Mouse (Mus musculus) limb, embryonic 11.5 days (tissue): ENCODE data around the gene Brd7. TPM values are rescaled to one million over a fixed set of nuclear protein-coding genes. Genes with fewer than 3 reads are reported as not detected.

Experiments
- ATAC-seq: fragments of 200-750 bp; cut with Nextera tagmentation; 2 replicates; pipeline ENCODE4 v1.8.0; 2017; ENCODE audit warnings: low read depth; ENCODE audit not compliant: insufficient number of reproducible peaks, low FRiP score, low TSS enrichment
- DNase-seq: peaks from one replicate; pipeline ENCODE4 v3.0.0-alpha.2; 2015; ENCODE audit warnings: low spot score
- H3K27ac ChIP-seq: fragments of 300-500 bp; sonication (generic); replicated peaks from 2 replicates; pipeline ENCODE4 v1.5.1; 2014; ENCODE audit warnings: low read depth, mild to moderate bottlenecking, low read length
- H3K27me3 ChIP-seq: fragments of 300-500 bp; sonication (generic); 2 replicates; pipeline ENCODE4 v1.6.1; 2014; ENCODE audit warnings: mild to moderate bottlenecking, low read length, mixed read lengths; ENCODE audit not compliant: control insufficient read depth, insufficient read depth
- H3K36me3 ChIP-seq: fragments of 300-500 bp; sonication (generic); 2 replicates; pipeline ENCODE4 v1.6.1; 2014; ENCODE audit warnings: mild to moderate bottlenecking, low read length, moderate library complexity, mixed read lengths; ENCODE audit not compliant: control insufficient read depth, insufficient read depth
- H3K4me1 ChIP-seq: fragments of 300-500 bp; sonication (generic); 2 replicates; pipeline ENCODE4 v1.6.1; 2014; ENCODE audit warnings: low read length, mixed read lengths; ENCODE audit not compliant: control insufficient read depth, insufficient read depth
- H3K4me2 ChIP-seq: fragments of 300-500 bp; sonication (generic); 2 replicates; pipeline ENCODE4 v1.6.1; 2014; ENCODE audit warnings: low read depth, mild to moderate bottlenecking, moderate library complexity; ENCODE audit not compliant: severe bottlenecking
- H3K4me3 ChIP-seq: fragments of 300-500 bp; sonication (generic); 2 replicates; pipeline ENCODE4 v1.5.1; 2014; ENCODE audit warnings: low read depth, low read length
- H3K9ac ChIP-seq: fragments of 300-500 bp; sonication (generic); 2 replicates; pipeline ENCODE4 v1.6.1; 2014; ENCODE audit warnings: mild to moderate bottlenecking, low read length
- H3K9me3 ChIP-seq: fragments of 300-500 bp; sonication (generic); 2 replicates; pipeline ENCODE4 v1.6.1; 2016; ENCODE audit warnings: low read length; ENCODE audit not compliant: control insufficient read depth
- WGBS: fragments of 180-500 bp; shearing (Covaris S2); extraction: QIAGEN DNeasy Blood & Tissue Kit; methylation state at CpG from one replicate; pipeline ENCODE4 v1.1.7; 2014; 5-methylcytosine and 5-hydroxymethylcytosine counted together
- polyA plus RNA-seq: library from polyadenylated mRNA; unstranded; fragments of >200 nt; fragmentation: Nextera tagmentation; extraction: Ambion mirVana; gene quantifications from 2 replicates; pipeline ENCODE4 v1.2.1, GENCODE M21; 2014

Brd7 gene
- polyA plus RNA-seq, 1 experiment from 2014 or later = 108 TPM

- Histone ChIP-seq H3K27ac (no peak overlapping the region), H3K36me3 (peaks cover 13% of the 10 kb centered on the region), H3K4me3 (peak overlapping the region; percentile 91), H3K9me3 (no peaks in the 10 kb centered on the region), H3K9ac (peak overlapping the region; percentile 96; the same call in 1 of the 2 replicates), H3K4me1 (0 out of 2 replicates have a peak, but pooled peaks cover 4% of the 10 kb centered on the region), H3K4me2 (peak overlapping the region; percentile 86; the same call in 1 of the 2 replicates), H3K27me3 (no peaks in the 10 kb centered on the region)
- no peak for ATAC-seq
- no peak for DNase-seq
- 43% methylated on average over 11 of the region's 11 CpGs for WGBS
Measured at GRCm38 (mm10) chr8:88362446-88363150, 604 bp upstream of the Brd7 start.

- Histone ChIP-seq H3K4me2 (peak overlapping the region; percentile 86), H3K27ac (peak overlapping the region; percentile 90), H3K4me3 (peak overlapping the region; percentile 91), H3K9ac (peak overlapping the region; percentile 96), H3K4me1 (0 out of 2 replicates have a peak, but pooled peaks cover 4% of the 10 kb centered on the region), H3K36me3 (peaks cover 16% of the 10 kb centered on the region), H3K9me3 (no peaks in the 10 kb centered on the region), H3K27me3 (no peaks in the 10 kb centered on the region)
- DNase-seq (peak; percentile 54), ATAC-seq (no peak)
- WGBS = 1% methylated on average over 31 of the region's 31 CpGs
Measured at GRCm38 (mm10) chr8:88361044-88361707, 818 bp downstream of the Brd7 start.

- 0 out of 2 replicates have a peak, but pooled peaks cover 4% of the 10 kb centered on the region for H3K4me1 ChIP-seq
- no peak for ATAC-seq
- peaks cover 20% of the 10 kb centered on the region for H3K36me3 ChIP-seq
- no peaks in the 10 kb centered on the region for H3K27me3 ChIP-seq
- H3K4me3 ChIP-seq = no peak overlapping the region
- no peak for DNase-seq
- 82% methylated on average over 2 of the region's 2 CpGs for WGBS
- H3K4me2 ChIP-seq = peak overlapping the region; percentile 86; the same call in 1 of the 2 replicates
- no peaks in the 10 kb centered on the region for H3K9me3 ChIP-seq
- H3K27ac ChIP-seq = no peak overlapping the region
- no peak overlapping the region for H3K9ac ChIP-seq
Measured at GRCm38 (mm10) chr8:88359959-88360358, 2.0 kb downstream of the Brd7 start.

GRCm38 (mm10) chr8:88357946-88358345 is 4.0 kb downstream of the Brd7 start:
- Histone ChIP-seq H3K4me1 (0 out of 2 replicates have a peak, but pooled peaks cover 3% of the 10 kb centered on the region), H3K9me3 (no peaks in the 10 kb centered on the region), H3K4me3 (no peak overlapping the region), H3K27ac (no peak overlapping the region), H3K4me2 (no peak overlapping the region), H3K36me3 (peaks cover 25% of the 10 kb centered on the region), H3K27me3 (no peaks in the 10 kb centered on the region), H3K9ac (no peak overlapping the region)
- DNase-seq (no peak), ATAC-seq (no peak)
- WGBS = 88% methylated on average over 5 of the region's 5 CpGs

GRCm38 (mm10) chr8:88357226-88357933 is 4.6 kb downstream of the Brd7 start:
- ATAC-seq (no peak), DNase-seq (no peak)
- Histone ChIP-seq H3K27me3 (no peaks in the 10 kb centered on the region), H3K4me2 (no peak overlapping the region), H3K4me1 (no peaks in the 10 kb centered on the region), H3K9ac (no peak overlapping the region), H3K27ac (no peak overlapping the region), H3K4me3 (no peak overlapping the region), H3K9me3 (no peaks in the 10 kb centered on the region), H3K36me3 (peaks cover 25% of the 10 kb centered on the region)
- 39% methylated on average over 5 of the region's 5 CpGs for WGBS

- H3K9me3 ChIP-seq = no peaks in the 10 kb centered on the region
- H3K36me3 ChIP-seq = peaks cover 27% of the 10 kb centered on the region
- H3K4me3 ChIP-seq = no peak overlapping the region
- no peak overlapping the region for H3K27ac ChIP-seq
- 83% methylated on average over 2 of the region's 2 CpGs for WGBS
- ATAC-seq (no peak), DNase-seq (no peak)
- no peaks in the 10 kb centered on the region for H3K4me1 ChIP-seq
- no peaks in the 10 kb centered on the region for H3K27me3 ChIP-seq
- H3K9ac ChIP-seq = no peak overlapping the region
- H3K4me2 ChIP-seq = no peak overlapping the region
Measured at GRCm38 (mm10) chr8:88349046-88349445, 12.9 kb downstream of the Brd7 start.

GRCm38 (mm10) chr8:88342026-88342425 is 20.0 kb downstream of the Brd7 start:
- H3K9ac ChIP-seq = no peak overlapping the region
- no peaks in the 10 kb centered on the region for H3K9me3 ChIP-seq
- H3K27me3 ChIP-seq = no peaks in the 10 kb centered on the region
- no peak for DNase-seq
- no peak for ATAC-seq
- H3K4me2 ChIP-seq = no peak overlapping the region
- H3K4me1 ChIP-seq = no peaks in the 10 kb centered on the region
- 88% methylated on average over 4 of the region's 4 CpGs for WGBS
- H3K27ac ChIP-seq = no peak overlapping the region
- H3K36me3 ChIP-seq = peaks cover 31% of the 10 kb centered on the region
- no peak overlapping the region for H3K4me3 ChIP-seq

GRCm38 (mm10) chr8:88339887-88340695 is 21.9 kb downstream of the Brd7 start:
- Histone ChIP-seq H3K4me3 (no peak overlapping the region), H3K9me3 (no peaks in the 10 kb centered on the region), H3K4me1 (no peaks in the 10 kb centered on the region), H3K9ac (no peak overlapping the region), H3K4me2 (no peak overlapping the region), H3K27ac (no peak overlapping the region), H3K36me3 (peaks cover 31% of the 10 kb centered on the region), H3K27me3 (no peaks in the 10 kb centered on the region)
- 95% methylated on average over 2 of the region's 2 CpGs for WGBS
- DNase-seq (no peak), ATAC-seq (no peak)
